Mouse (Mus musculus) lung, postnatal 4 days (tissue): ENCODE results near the gene Zfp536.
"Not testable (repeated sequence)": the region's sequence is repeated elsewhere in the genome, so short reads cannot be mapped to it uniquely, and the experiment has no call there.

Source experiments
- DNase-seq, 2 experiments: peaks; one replicate each; pipeline ENCODE4 v3.0.0; 2021

The Zfp536 gene

GRCm38 (mm10) chr7:37753024-37753423 lies 20.4 kb downstream of the Zfp536 start:
- no peak for DNase-seq

DNA sequence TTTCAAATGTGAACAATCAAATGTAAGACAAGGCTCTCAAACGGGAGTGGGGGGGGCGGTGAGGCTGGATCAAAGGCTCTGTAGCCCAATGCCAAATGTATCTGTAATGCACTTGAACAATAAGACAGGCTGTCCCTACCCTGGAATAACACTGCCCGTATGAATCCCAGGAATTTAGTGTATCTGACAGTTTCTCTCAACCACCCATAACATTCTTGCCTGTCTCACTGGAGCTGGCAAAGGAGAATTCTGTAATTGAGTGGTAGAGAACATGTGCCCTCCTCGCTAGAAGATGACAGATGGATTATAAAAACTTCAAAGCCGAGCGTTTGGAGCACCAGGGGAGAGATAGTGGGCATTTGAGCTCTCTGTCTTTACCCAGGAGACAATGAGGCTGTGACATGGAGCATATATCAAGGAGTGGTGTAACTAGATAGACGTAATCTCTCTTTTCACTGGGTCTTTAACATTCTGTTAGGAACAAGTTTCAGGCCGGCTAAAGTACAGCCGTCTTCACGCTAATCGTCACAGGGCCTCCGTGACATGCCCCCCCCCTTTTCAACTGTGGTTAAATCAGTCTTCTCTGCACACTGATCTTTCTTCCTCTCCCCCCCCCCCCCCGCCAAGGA lies 27.2 kb downstream of the Zfp536 start:
- no peak for DNase-seq

GRCm38 (mm10) chr7:37743350-37743749 lies 30.1 kb downstream of the Zfp536 start:
- DNase-seq = no peak

- DNase-seq = no peak
Measured at GRCm38 (mm10) chr7:37737191-37737590, 36.2 kb downstream of the Zfp536 start.

GRCm38 (mm10) chr7:37736413-37736720 lies 37.1 kb downstream of the Zfp536 start:
- no peak for DNase-seq

GRCm38 (mm10) chr7:37735707-37736412 lies 37.6 kb downstream of the Zfp536 start:
- no peak for DNase-seq

GRCm38 (mm10) chr7:37735101-37735500 lies 38.3 kb downstream of the Zfp536 start:
- DNase-seq = no peak

- no peak for DNase-seq
Measured at GRCm38 (mm10) chr7:37734576-37734975, 38.9 kb downstream of the Zfp536 start.

GRCm38 (mm10) chr7:37733996-37734395 lies 39.4 kb downstream of the Zfp536 start:
- no peak for DNase-seq

- no peak for DNase-seq
Measured at GRCm38 (mm10) chr7:37732741-37733140, 40.7 kb downstream of the Zfp536 start.

DNA sequence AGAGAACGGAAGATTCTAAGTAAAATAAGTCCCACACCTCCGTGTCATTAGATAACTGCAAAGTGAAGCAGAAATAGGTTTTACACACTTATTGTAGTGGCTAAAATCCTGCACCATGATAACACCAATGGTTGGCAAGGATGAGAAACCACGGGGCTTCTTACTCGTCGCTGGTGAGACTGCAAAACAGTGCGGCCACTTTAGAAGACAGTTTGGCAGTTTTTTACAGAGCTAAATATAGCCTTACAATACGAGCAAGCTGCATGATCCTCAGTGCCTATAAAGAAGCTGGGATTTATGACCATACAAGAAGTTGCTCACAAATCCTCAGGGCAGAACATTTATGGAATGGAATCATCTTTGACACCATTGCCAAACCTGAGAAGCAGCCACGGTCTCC lies 45.7 kb downstream of the Zfp536 start:
- no peak for DNase-seq

DNA sequence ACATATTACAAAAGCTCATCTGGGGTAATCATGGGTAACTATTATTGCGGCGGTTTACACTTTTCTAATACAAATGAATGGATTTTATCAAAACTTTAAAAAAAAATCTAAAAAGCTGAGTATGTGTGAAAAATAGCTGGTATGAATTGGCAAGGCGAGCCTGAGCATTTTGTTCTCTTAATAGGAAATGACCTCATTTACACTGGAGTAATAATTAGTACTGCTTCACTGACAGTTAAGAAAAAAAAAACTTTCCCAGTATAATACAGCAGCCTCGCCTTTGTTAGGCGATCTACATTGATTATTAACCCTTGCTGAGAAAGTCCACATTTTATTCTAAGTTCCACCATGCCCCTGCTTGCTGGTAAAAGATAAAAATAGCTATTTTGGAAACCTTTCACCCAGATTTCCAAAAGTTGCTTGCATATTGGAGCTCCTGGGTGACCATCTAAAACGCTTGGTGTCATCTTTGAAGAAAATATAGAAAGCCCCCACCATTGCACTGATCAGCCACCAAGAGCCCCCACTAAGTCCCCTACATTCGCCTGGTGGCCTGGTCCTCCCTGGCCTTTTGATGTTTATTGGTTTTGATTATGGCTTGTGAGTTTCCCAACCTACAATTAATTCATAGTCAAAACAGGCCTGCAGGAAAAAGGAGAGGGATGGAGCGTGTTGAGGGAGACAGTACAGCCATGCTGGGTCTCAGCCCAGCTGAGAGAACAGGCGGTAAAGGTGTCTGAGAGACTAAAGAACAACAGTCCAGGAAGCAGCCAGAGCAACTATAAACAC lies 49.2 kb downstream of the Zfp536 start:
- no peak for DNase-seq

DNA sequence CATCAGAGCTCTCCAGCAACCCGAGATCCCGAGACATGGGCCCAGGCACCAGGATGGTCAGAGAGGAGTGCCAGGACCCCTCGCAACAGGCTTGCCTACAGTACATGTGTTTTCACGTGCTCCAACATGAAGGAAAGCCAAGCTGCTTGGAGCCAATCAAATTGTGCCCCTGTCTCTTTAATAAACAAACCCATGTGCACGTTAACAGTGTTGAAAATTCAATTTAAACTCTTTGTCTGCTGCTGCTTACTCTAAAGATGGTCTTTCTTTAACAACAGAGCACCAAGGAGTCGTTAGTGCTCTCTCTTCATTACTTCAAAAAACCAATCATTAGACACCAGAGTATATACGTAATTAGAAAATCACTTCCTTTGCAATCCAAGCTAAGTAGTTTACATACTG lies 50.2 kb downstream of the Zfp536 start:
- DNase-seq = no peak

GRCm38 (mm10) chr7:37721676-37722075 lies 51.8 kb downstream of the Zfp536 start:
- no peak for DNase-seq

GRCm38 (mm10) chr7:37718671-37719402 lies 54.6 kb downstream of the Zfp536 start:
- DNase-seq = no peak

- DNase-seq = no peak
Measured at GRCm38 (mm10) chr7:37717071-37717470, 56.4 kb downstream of the Zfp536 start.

DNA sequence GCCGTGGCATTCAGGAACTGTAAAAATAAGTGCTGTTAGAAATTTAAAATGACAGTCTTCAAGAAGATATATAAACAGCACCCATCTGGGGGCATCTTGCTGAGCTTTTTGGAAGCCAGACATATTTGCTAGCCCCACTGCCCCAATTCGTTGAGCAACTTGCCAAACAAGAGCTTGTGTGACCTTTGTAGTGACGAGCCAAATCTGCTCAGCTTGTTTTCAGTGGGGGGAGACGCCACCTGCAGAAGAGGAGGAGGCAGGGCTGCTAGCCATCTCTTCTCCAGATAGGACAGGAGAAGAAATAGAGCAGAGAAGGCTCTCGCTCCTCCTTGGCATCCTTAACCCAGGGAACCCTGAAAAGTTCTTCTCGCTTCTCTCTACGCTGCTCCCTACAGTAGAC lies 56.8 kb downstream of the Zfp536 start:
- DNase-seq = no peak

- no peak for DNase-seq
Measured at GRCm38 (mm10) chr7:37704464-37704863, 69.0 kb downstream of the Zfp536 start.

DNA sequence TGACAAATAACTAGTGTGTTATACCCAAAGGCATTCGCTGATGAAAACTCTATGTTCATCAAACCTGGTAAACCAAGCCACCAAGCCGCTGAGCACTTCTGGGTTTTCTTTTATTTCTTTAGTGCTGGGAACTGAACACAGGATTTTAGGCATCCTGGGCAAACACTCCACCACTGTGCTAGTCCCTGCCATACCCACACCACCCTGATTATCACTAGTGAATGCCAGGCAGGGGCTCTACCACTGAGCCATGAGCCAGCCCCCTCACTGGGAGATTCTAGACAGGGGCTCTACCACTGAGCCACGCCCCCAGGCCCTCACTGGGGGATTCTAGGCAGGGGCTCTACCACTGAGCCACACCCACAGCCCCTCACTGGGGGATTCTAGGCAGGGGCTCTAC lies 76.1 kb downstream of the Zfp536 start:
- DNase-seq = not testable (repeated sequence)

DNA sequence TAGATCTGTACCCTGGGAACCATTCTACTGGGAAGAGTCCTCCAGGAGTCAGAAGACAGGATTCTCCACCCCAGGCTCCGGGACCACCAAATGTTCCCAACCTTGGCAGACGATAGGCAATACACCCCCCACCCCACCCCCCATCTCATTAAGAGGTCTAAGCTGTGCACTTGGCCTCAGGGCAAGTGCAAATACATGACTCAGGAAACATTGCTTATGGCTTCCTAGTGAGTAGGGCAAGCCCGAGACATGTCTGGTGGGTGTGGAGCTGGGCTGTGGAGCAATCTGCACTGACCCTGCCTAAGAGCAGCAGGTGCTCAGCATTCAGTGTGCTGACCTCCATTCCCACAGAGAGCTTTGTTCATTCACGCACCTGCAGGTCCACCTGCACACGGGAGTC lies 78.4 kb downstream of the Zfp536 start:
- no peak for DNase-seq

DNA sequence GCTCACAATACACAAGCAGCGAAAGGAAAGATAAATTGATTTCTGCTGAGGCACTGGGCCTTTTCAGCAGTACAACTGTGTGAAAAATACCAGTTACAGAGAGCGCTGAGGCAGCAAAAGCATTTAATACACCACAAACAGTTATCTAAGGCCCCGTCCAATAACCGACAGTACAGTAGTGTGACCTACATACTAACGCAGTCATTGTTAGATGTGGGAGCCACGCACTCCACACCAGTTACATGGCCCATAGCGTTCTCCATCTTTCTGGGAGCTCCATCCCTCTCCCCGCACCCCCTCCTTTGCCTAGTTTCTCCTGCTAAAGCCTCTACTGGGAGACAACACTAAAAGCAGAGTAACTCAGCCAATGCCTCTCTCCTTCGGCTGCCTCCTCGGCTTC lies 82.8 kb downstream of the Zfp536 start:
- DNase-seq = no peak

DNA sequence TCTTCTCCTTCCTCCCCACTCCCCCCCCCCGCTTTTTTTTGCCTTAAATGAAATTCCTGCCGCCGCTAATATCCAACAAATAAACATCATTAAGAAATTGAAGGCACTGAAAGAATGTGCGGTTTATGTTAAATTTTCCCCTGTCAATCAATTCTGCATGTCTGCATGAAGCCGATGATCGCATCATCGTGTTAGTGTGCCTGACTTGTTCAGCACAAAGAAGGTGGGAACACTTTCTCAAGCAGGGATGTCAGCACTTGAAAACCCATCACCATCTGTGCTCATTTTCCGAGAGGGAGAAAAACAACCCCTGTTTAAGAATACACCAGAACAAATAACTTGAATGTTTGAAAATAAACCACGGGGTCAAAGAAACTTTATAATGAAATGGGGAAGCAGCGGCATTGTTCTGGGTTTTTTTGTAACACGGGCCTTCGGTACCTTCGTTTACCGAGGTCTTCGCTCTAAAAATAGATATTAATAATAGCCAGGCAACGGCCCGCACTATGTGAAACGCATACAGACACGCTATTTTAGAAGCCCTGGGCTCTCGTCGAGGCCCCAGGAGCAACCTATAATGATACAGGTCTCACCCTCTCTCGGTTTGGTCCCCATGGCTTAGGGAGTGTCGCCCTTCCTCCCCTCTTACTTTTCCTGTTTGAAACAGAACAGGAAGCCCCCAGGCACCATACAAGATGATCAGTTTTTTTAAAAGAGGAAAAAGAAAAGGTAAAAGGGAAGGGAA lies 83.7 kb downstream of the Zfp536 start:
- no peak for DNase-seq

- DNase-seq = no peak
Measured at GRCm38 (mm10) chr7:37689107-37689511, 84.3 kb downstream of the Zfp536 start.
